Mouse (Mus musculus): ENCODE results near the gene Acyp2. TPM values are rescaled to one million over a fixed set of nuclear protein-coding genes. Genes with fewer than 3 reads are reported as not detected.
"Not testable (repeated sequence)": the region's sequence is repeated elsewhere in the genome, so short reads cannot be mapped to it uniquely, and the experiment has no call there.

The Acyp2 gene
- polyA plus RNA-seq, 1 experiment from 2014 or later, result 40.0 TPM

DNA sequence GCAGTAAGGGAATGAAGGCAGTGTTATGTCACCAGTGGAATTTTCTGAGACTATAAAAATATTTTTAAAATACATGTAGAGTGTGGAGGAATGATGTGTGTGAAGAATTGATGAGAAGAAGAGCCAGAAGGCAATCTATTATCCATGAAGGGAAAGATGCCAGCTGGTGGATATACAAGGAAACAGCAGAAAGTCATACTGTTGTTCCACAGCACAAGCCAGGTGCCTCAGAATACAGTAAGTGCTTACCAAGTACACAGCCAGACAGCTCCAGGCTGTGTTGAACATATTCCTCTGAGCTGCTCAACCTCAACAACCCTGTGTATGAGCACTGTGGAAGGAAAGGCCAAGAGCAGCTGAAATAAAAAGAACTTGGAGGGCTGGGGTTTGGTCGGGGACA lies 13.7 kb downstream of the Acyp2 start:
- no peak for ATAC-seq (ENCODE audit: low read depth)
- Histone ChIP-seq H3K27ac (ENCODE audit: low read depth, low read length) (no peak overlapping the region), H3K36me3 (ENCODE audit: control insufficient read depth, insufficient read depth, low read length) (no peaks in the 10 kb centered on the region), H3K9ac (replicated peaks; ENCODE audit: low read depth, low read length) (no peak overlapping the region), H3K4me2 (ENCODE audit: low read depth, low read length) (no peak overlapping the region), H3K9me3 (ENCODE audit: control insufficient read depth, low read length) (no peaks in the 10 kb centered on the region), H3K4me3 (ENCODE audit: low read depth, low read length) (no peak overlapping the region), H3K4me1 (ENCODE audit: control insufficient read depth, insufficient read depth, low read length) (no peaks in the 10 kb centered on the region), H3K27me3 (ENCODE audit: control insufficient read depth, insufficient read depth, low read length) (no peaks in the 10 kb centered on the region)
- WGBS, result 100% methylated on average over 1 of the region's 1 CpGs

DNA sequence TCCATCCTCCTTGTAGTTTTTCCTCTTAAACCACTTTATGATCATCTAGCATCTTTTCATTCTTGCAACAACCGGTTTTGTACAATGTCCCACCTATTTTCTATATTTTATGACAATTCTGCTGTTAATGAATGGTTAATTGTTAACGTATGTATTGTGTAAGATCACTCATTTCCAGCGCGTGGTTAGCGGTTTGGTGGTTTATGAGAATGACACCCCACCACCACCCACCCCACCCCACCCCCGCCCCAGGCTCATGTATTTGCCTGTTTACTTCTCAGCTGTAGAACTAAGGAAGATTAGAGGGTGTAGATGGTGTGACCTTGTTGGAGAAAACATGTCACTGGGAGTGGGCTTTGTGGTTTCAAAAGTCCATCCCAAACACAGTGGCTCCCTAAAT lies 18.9 kb downstream of the Acyp2 start:
- 83% methylated on average over 6 of the region's 6 CpGs for WGBS
- Histone ChIP-seq H3K9ac (replicated peaks; ENCODE audit: low read depth, low read length) (no peak overlapping the region), H3K9me3 (ENCODE audit: control insufficient read depth, low read length) (no peaks in the 10 kb centered on the region), H3K27me3 (ENCODE audit: control insufficient read depth, insufficient read depth, low read length) (no peaks in the 10 kb centered on the region), H3K27ac (ENCODE audit: low read depth, low read length) (no peak overlapping the region), H3K4me2 (ENCODE audit: low read depth, low read length) (no peak overlapping the region), H3K4me1 (ENCODE audit: control insufficient read depth, insufficient read depth, low read length) (no peaks in the 10 kb centered on the region), H3K36me3 (ENCODE audit: control insufficient read depth, insufficient read depth, low read length) (no peaks in the 10 kb centered on the region), H3K4me3 (ENCODE audit: low read depth, low read length) (no peak overlapping the region)
- no peak for ATAC-seq (ENCODE audit: low read depth)

- no peak overlapping the region for H3K4me3 ChIP-seq (ENCODE audit: low read depth, low read length)
- H3K4me2 ChIP-seq (ENCODE audit: low read depth, low read length), result no peak overlapping the region
- no peak overlapping the region for H3K9ac ChIP-seq (replicated peaks; ENCODE audit: low read depth, low read length)
- H3K27ac ChIP-seq (ENCODE audit: low read depth, low read length), result no peak overlapping the region
- H3K27me3 ChIP-seq (ENCODE audit: control insufficient read depth, insufficient read depth, low read length), result no peaks in the 10 kb centered on the region
- H3K4me1 ChIP-seq (ENCODE audit: control insufficient read depth, insufficient read depth, low read length), result no peaks in the 10 kb centered on the region
- H3K36me3 ChIP-seq (ENCODE audit: control insufficient read depth, insufficient read depth, low read length), result no peaks in the 10 kb centered on the region
- WGBS, result 83% methylated on average over 2 of the region's 2 CpGs
- no peaks in the 10 kb centered on the region for H3K9me3 ChIP-seq (ENCODE audit: control insufficient read depth, low read length)
- no peak for ATAC-seq (ENCODE audit: low read depth)
Observed at GRCm38 (mm10) chr11:30623218-30623617, 26.2 kb downstream of the Acyp2 start.

- not testable (repeated sequence) for H3K4me3 ChIP-seq (ENCODE audit: low read depth, low read length); ATAC-seq (ENCODE audit: low read depth); H3K4me1 ChIP-seq (ENCODE audit: control insufficient read depth, insufficient read depth, low read length); H3K4me2 ChIP-seq (ENCODE audit: low read depth, low read length); H3K36me3 ChIP-seq (ENCODE audit: control insufficient read depth, insufficient read depth, low read length); H3K9ac ChIP-seq (replicated peaks; ENCODE audit: low read depth, low read length); H3K27ac ChIP-seq (ENCODE audit: low read depth, low read length); H3K27me3 ChIP-seq (ENCODE audit: control insufficient read depth, insufficient read depth, low read length); H3K9me3 ChIP-seq (ENCODE audit: control insufficient read depth, low read length)
- WGBS, result 89% methylated on average over 1 of the region's 1 CpGs
Observed at GRCm38 (mm10) chr11:30621386-30622363, 27.7 kb downstream of the Acyp2 start.

DNA sequence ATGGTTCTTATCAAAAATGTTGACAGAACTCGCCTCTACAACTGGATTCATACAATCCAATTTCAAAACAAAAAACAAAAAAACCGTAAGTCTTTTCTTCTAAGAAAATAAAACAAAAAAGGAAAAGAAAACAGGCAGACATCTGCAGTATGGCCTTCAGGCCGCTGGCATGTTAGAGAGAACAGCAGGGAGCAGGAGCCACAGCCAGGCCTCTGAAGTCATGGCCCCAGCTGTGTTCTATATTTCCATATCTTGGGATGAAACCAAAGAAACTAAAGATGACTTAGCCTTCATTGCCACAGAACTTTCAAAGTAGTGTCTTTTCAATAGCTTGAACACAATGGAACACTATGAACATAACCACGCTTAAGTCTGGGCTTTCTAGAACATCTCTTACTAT lies 31.2 kb downstream of the Acyp2 start:
- H3K4me1 ChIP-seq (ENCODE audit: control insufficient read depth, insufficient read depth, low read length), result no peaks in the 10 kb centered on the region
- 68% methylated on average over 4 of the region's 4 CpGs for WGBS
- no peak for ATAC-seq (ENCODE audit: low read depth)
- H3K4me3 ChIP-seq (ENCODE audit: low read depth, low read length), result no peak overlapping the region
- H3K27ac ChIP-seq (ENCODE audit: low read depth, low read length), result no peak overlapping the region
- H3K27me3 ChIP-seq (ENCODE audit: control insufficient read depth, insufficient read depth, low read length), result no peaks in the 10 kb centered on the region
- H3K4me2 ChIP-seq (ENCODE audit: low read depth, low read length), result no peak overlapping the region
- H3K9ac ChIP-seq (replicated peaks; ENCODE audit: low read depth, low read length), result no peak overlapping the region
- no peaks in the 10 kb centered on the region for H3K9me3 ChIP-seq (ENCODE audit: control insufficient read depth, low read length)
- no peaks in the 10 kb centered on the region for H3K36me3 ChIP-seq (ENCODE audit: control insufficient read depth, insufficient read depth, low read length)

- Histone ChIP-seq H3K9me3 (ENCODE audit: control insufficient read depth, low read length) (no peaks in the 10 kb centered on the region), H3K27ac (ENCODE audit: low read depth, low read length) (no peak overlapping the region), H3K27me3 (ENCODE audit: control insufficient read depth, insufficient read depth, low read length) (no peaks in the 10 kb centered on the region), H3K4me2 (ENCODE audit: low read depth, low read length) (no peak overlapping the region), H3K4me3 (ENCODE audit: low read depth, low read length) (no peak overlapping the region), H3K4me1 (ENCODE audit: control insufficient read depth, insufficient read depth, low read length) (no peaks in the 10 kb centered on the region), H3K9ac (replicated peaks; ENCODE audit: low read depth, low read length) (no peak overlapping the region), H3K36me3 (ENCODE audit: control insufficient read depth, insufficient read depth, low read length) (no peaks in the 10 kb centered on the region)
- WGBS, result 40% methylated on average over 2 of the region's 2 CpGs
- no peak for ATAC-seq (ENCODE audit: low read depth)
Observed at GRCm38 (mm10) chr11:30617571-30618097, 31.8 kb downstream of the Acyp2 start.

DNA sequence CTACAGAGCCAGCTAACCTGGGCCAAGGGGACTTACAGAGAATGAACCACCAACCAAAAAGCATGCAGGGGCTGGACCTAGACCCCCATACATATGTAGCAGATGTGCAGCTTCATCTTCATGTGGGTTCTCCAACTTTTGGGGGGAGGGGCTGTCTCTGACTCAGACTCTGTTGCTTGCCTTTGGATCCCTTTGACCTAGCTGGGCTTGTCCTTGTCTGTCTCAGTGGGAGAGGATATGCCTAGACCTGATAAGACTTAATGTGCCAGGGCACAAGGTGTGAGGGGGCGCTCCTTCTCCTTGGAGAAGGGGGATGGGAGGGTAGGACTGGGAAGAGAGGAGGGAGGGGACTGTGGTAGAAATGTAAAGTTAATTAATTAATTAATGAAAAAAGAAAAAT lies 33.4 kb downstream of the Acyp2 start:
- 79% methylated on average over 1 of the region's 1 CpGs for WGBS
- Histone ChIP-seq H3K27me3 (ENCODE audit: control insufficient read depth, insufficient read depth, low read length) (no peaks in the 10 kb centered on the region), H3K4me2 (ENCODE audit: low read depth, low read length) (no peak overlapping the region)

DNA sequence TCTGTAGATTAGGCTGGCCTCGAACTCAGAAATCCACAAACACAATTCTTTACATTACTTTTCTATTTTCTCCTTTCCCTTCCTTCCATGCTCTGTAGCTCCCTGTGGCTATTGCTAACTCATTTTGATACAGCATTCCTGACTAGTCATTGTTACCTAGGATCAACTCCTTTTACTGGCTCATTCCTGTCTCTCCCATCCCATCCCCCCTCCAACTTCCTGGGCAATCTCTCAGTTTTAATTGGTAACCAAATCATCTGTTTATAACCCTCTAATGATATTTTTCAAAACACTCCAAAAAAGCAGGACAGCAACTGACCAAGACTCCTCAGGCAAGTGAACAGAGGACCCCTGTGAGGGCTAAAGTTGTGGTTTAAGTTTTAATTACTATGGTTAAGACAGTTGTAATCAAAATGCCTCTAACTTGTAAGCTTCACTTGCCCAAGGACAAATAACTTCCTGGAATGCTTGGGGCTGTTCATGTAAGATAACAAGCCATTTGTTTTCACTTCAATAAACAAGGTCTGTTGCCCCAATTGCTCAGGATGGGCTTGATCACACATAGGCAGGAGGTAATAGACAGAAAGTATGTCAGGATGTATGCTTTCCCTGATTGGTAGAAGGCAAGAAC lies 35.4 kb downstream of the Acyp2 start:
- Histone ChIP-seq H3K4me2 (ENCODE audit: low read depth, low read length) (no peak overlapping the region), H3K36me3 (ENCODE audit: control insufficient read depth, insufficient read depth, low read length) (no peaks in the 10 kb centered on the region), H3K4me3 (ENCODE audit: low read depth, low read length) (no peak overlapping the region), H3K9me3 (ENCODE audit: control insufficient read depth, low read length) (no peaks in the 10 kb centered on the region), H3K27ac (ENCODE audit: low read depth, low read length) (no peak overlapping the region), H3K4me1 (ENCODE audit: control insufficient read depth, insufficient read depth, low read length) (no peaks in the 10 kb centered on the region), H3K27me3 (ENCODE audit: control insufficient read depth, insufficient read depth, low read length) (no peaks in the 10 kb centered on the region), H3K9ac (replicated peaks; ENCODE audit: low read depth, low read length) (no peak overlapping the region)
- no peak for ATAC-seq (ENCODE audit: low read depth)
- WGBS, result 89% methylated on average over 1 of the region's 1 CpGs

More for the DNA sequence above, 33.4 kb downstream of the Acyp2 start:
- H3K9me3 ChIP-seq (ENCODE audit: control insufficient read depth, low read length), result no peaks in the 10 kb centered on the region
- H3K4me1 ChIP-seq (ENCODE audit: control insufficient read depth, insufficient read depth, low read length), result no peaks in the 10 kb centered on the region
- ATAC-seq (ENCODE audit: low read depth), result no peak
- H3K9ac ChIP-seq (replicated peaks; ENCODE audit: low read depth, low read length), result no peak overlapping the region
- H3K36me3 ChIP-seq (ENCODE audit: control insufficient read depth, insufficient read depth, low read length), result no peaks in the 10 kb centered on the region
- no peak overlapping the region for H3K4me3 ChIP-seq (ENCODE audit: low read depth, low read length)
- H3K27ac ChIP-seq (ENCODE audit: low read depth, low read length), result no peak overlapping the region

- H3K4me2 ChIP-seq (ENCODE audit: low read depth, low read length), result no peak overlapping the region
- no peak for ATAC-seq (ENCODE audit: low read depth)
- no peaks in the 10 kb centered on the region for H3K9me3 ChIP-seq (ENCODE audit: control insufficient read depth, low read length)
- no peaks in the 10 kb centered on the region for H3K27me3 ChIP-seq (ENCODE audit: control insufficient read depth, insufficient read depth, low read length)
- H3K9ac ChIP-seq (replicated peaks; ENCODE audit: low read depth, low read length), result no peak overlapping the region
- H3K4me3 ChIP-seq (ENCODE audit: low read depth, low read length), result no peak overlapping the region
- no peak overlapping the region for H3K27ac ChIP-seq (ENCODE audit: low read depth, low read length)
- no peaks in the 10 kb centered on the region for H3K4me1 ChIP-seq (ENCODE audit: control insufficient read depth, insufficient read depth, low read length)
- H3K36me3 ChIP-seq (ENCODE audit: control insufficient read depth, insufficient read depth, low read length), result no peaks in the 10 kb centered on the region
Observed at GRCm38 (mm10) chr11:30612699-30613098, 36.7 kb downstream of the Acyp2 start.
